Mouse (Mus musculus): ENCODE measurements around the gene Snx18. TPM values are rescaled to one million over a fixed set of nuclear protein-coding genes. Genes with fewer than 3 reads are reported as not detected.

Gene Snx18
- polyA plus RNA-seq (2015; fragmentation: Nextera tagmentation; extraction: Ambion mirVana) = 18.1 and 22.0 TPM in 2 replicates

DNA sequence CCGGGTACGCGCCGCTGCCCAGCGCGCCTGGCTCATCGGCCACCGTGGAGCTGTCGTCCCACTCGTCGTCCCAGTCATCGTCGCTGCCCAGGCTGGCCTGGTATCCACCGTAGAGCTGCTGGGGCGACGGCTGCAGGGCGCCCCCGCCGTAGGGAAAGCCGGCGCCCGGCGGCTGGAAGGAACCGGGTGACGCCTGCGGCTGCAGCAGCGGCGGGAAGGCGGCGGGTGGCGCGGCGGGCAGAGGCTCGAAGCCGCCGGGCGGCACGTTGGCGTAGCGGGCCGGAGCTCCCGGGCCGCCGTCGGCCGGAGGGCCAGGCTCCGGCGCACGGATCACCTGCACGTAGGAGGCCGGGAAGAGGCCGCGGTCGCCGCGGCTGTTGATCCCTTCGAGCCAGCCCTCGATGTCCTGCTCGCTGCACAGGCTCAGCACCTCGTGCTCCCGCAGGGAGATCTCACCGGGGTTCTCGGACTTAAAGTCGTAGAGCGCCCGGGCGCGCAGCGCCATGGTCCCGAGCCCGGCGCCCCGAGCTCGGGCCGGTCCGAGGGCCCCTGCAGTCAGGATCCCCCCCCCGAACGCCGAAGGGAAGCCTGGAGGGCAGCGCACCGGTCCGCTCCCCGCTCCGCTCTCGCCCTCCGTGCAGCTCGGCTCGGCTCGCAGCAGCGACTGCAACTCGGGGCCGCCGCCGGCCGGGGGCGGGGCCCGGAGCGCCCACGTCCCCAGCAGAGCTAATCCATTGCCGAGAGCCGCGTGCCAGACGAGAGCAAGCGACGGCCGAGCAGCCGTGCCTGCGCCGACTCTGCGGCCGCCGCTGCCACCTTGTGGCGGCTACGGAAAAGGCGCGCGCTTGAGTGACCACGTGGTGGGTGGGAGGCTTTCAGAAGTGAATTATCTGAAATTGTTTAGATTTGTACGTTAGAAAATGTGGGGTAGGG is at the start of gene Snx18:
Gene Snx18, minus strand, starts transcription at position 674 of the 933 bp plus-strand sequence.
- no peaks in the 10 kb centered on the region for H3K27me3 ChIP-seq (replicated peaks; ENCODE audit: insufficient read depth, low read length)
- ATAC-seq = peak; percentile 87
- DNase-seq (ENCODE audit: low spot score) = peak; percentile 97
- peak within 1 kb of the TSS; percentile 95 for H3K27ac ChIP-seq (ENCODE audit: low read length)
- 0 out of 2 replicates have a peak, but pooled peaks have one; percentile 39 for TF ChIP-seq EP300 (IDR thresholded peaks at IDR 0.05)
- peak; percentile 98 for TF ChIP-seq CTCF (IDR thresholded peaks at IDR 0.05)
- WGBS = 1% methylated on average over 97 of the region's 119 CpGs
- H3K9me3 ChIP-seq (ENCODE audit: low read length) = no peaks in the 10 kb centered on the region
- H3K4me3 ChIP-seq (ENCODE audit: low read depth, low read length) = peak within 1 kb of the TSS; percentile 77
- H3K36me3 ChIP-seq (ENCODE audit: insufficient read depth, low read length) = no peaks in the 10 kb centered on the region
- peak within 1 kb of the TSS; percentile 80 for H3K4me2 ChIP-seq (replicated peaks; ENCODE audit: low read depth, low read length)
- peaks cover 28% of the 10 kb centered on the region; the same call in 1 of the 2 replicates for H3K4me1 ChIP-seq (ENCODE audit: insufficient read depth, low read depth, low read length)
- peak within 1 kb of the TSS; percentile 71 for H3K9ac ChIP-seq (replicated peaks; ENCODE audit: low read depth)

DNA sequence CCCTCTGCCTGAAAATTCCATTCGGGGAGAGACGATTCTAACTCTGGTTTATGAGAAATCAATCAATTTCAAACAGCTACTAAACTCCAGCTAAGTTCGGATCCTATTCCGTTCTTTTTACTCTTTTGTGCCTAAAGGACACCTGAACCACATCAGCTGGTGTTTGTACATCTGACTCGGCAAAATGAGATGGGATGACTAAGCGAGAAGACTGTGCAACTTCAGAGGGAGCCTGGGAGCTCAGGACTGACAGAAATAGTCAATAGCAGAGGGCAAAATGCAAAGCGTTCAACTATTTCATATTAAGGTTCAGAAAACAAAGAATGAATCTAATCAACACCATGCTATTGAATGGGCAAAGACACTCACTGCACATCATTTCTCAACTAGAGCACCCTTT is 45.5 kb upstream of the Snx18 start:
- WGBS = 79% methylated on average over 7 of the region's 7 CpGs
- Histone ChIP-seq H3K27ac (ENCODE audit: low read length) (no peak overlapping the region), H3K4me1 (ENCODE audit: insufficient read depth, low read depth, low read length) (no peaks in the 10 kb centered on the region), H3K4me2 (replicated peaks; ENCODE audit: low read depth, low read length) (no peak overlapping the region), H3K27me3 (replicated peaks; ENCODE audit: insufficient read depth, low read length) (no peaks in the 10 kb centered on the region), H3K36me3 (ENCODE audit: insufficient read depth, low read length) (no peaks in the 10 kb centered on the region), H3K9ac (replicated peaks; ENCODE audit: low read depth) (no peak overlapping the region), H3K9me3 (ENCODE audit: low read length) (no peaks in the 10 kb centered on the region), H3K4me3 (ENCODE audit: low read depth, low read length) (no peak overlapping the region)
- no peak for ATAC-seq
- TF ChIP-seq EP300 (IDR thresholded peaks at IDR 0.05) (no peak), CTCF (IDR thresholded peaks at IDR 0.05) (no peak)
- no peak for DNase-seq (ENCODE audit: low spot score)

DNA sequence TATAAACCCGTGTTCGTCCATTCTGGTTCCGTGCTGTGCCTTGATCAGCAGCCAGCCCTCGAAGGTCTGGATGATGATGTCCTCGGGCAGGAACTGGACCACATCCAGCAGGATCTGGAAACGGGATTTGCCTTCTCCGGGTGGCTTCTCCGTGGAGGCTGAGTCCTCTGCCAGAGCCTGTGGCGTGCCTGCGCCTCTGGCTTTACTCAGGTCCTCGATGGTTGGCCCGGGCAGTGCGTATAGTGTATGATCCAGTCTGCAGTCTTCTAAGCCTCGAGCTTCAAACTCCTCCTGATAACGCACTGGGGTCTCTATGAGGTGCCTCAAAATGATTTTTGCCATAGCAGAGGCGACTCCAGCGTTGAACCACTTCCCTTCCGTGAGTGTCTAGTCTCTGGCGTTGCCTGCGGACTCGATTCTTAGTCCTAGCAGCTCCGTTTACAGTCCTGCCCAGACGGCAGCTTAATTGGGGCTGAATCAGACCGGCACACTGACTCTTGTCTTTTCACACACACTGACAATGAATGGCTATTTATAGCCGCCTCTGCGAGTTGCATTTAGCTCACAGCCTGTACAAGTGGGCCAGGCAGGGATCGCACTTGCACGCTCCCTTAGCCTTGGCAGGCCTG is 44.9 kb upstream of the Snx18 start, which contains the start of gene Hspb3:
Gene Hspb3, minus strand, starts transcription at position 526 of the 629 bp plus-strand sequence.
- ATAC-seq (no peak), DNase-seq (ENCODE audit: low spot score) (peak; percentile 7)
- Histone ChIP-seq H3K27ac (ENCODE audit: low read length) (no peak within 1 kb of the TSS), H3K4me1 (ENCODE audit: insufficient read depth, low read depth, low read length) (no peaks in the 10 kb centered on the region), H3K4me2 (replicated peaks; ENCODE audit: low read depth, low read length) (peak within 1 kb of the TSS; percentile 19; the same call in 1 of the 2 replicates), H3K9ac (replicated peaks; ENCODE audit: low read depth) (no peak within 1 kb of the TSS), H3K27me3 (replicated peaks; ENCODE audit: insufficient read depth, low read length) (no peaks in the 10 kb centered on the region), H3K4me3 (ENCODE audit: low read depth, low read length) (no peak within 1 kb of the TSS), H3K9me3 (ENCODE audit: low read length) (no peaks in the 10 kb centered on the region), H3K36me3 (ENCODE audit: insufficient read depth, low read length) (no peaks in the 10 kb centered on the region)
- TF ChIP-seq EP300 (IDR thresholded peaks at IDR 0.05) = no peak
- no peak for TF ChIP-seq CTCF (IDR thresholded peaks at IDR 0.05)
- WGBS = 52% methylated on average over 28 of the region's 28 CpGs

DNA sequence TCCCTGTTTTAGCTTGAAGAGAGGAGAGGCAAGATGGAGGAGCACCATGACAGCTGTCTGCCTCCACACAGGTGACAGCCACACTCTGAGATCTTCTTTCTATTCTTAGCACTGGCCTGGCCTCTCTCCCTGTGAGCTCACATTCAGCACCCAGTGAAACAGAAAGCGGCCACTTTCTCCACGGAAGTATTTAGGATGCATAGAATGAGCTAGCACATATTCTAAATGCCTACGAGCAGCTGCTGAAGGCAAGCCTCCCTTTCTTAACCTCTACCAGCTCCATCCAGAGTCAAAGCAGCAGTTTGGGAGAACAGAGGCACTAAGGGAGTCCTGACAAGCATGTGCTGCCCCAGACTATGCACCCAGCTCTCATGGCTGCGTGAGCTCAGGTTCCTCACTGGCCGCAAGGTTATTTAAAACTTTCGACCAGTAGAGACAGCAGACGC is 43.5 kb upstream of the Snx18 start:
- Histone ChIP-seq H3K27me3 (replicated peaks; ENCODE audit: insufficient read depth, low read length) (no peaks in the 10 kb centered on the region), H3K9me3 (ENCODE audit: low read length) (no peaks in the 10 kb centered on the region), H3K9ac (replicated peaks; ENCODE audit: low read depth) (no peak overlapping the region), H3K4me1 (ENCODE audit: insufficient read depth, low read depth, low read length) (no peaks in the 10 kb centered on the region), H3K4me3 (ENCODE audit: low read depth, low read length) (no peak overlapping the region), H3K4me2 (replicated peaks; ENCODE audit: low read depth, low read length) (no peak overlapping the region), H3K36me3 (ENCODE audit: insufficient read depth, low read length) (no peaks in the 10 kb centered on the region), H3K27ac (ENCODE audit: low read length) (no peak overlapping the region)
- no peak for DNase-seq (ENCODE audit: low spot score)
- WGBS = 64% methylated on average over 7 of the region's 7 CpGs
- no peak for ATAC-seq
- no peak for TF ChIP-seq CTCF (IDR thresholded peaks at IDR 0.05)
- TF ChIP-seq EP300 (IDR thresholded peaks at IDR 0.05) = no peak

DNA sequence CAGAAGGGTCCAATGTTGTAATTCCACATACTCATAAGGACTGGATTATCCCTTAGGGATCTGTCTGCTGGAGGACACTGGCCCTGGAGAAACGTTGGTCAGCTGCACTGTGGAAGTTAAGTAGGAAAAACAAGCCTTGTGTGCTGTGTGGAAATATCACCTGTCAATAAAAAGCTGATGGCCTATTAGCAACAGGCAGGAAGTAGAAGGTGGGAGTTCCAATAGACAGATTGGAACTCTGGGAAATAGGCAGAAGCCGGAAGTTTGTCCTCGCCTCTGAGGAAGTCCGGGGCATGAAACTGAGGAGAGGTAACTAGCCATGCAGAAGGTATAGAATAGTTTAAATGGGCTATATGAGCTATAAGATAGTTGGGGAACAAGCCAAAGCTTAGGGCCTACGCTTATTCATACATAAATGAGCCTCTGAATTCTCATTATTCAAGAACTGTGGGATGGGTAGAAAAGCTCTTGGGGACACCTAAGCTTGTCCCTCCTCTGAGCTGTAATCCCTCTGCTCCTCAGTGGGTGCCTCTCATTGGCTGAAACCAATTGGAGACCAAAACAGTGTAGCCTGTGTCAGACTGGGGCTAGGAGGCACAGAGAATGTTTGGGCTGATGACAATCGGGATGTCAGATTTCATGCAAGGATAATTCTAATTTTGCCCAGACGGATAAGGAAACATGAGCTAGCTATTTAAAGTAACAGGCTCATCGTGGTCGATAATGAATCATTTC is 42.4 kb upstream of the Snx18 start:
- no peak overlapping the region for H3K4me2 ChIP-seq (replicated peaks; ENCODE audit: low read depth, low read length)

More for the DNA sequence above, 42.4 kb upstream of the Snx18 start:
- H3K4me1 ChIP-seq (ENCODE audit: insufficient read depth, low read depth, low read length) = no peaks in the 10 kb centered on the region
- no peaks in the 10 kb centered on the region for H3K9me3 ChIP-seq (ENCODE audit: low read length)
- DNase-seq (ENCODE audit: low spot score) (no peak), ATAC-seq (no peak)
- H3K9ac ChIP-seq (replicated peaks; ENCODE audit: low read depth) = no peak overlapping the region
- no peak overlapping the region for H3K27ac ChIP-seq (ENCODE audit: low read length)
- no peak for TF ChIP-seq CTCF (IDR thresholded peaks at IDR 0.05)
- TF ChIP-seq EP300 (IDR thresholded peaks at IDR 0.05) = no peak
- H3K36me3 ChIP-seq (ENCODE audit: insufficient read depth, low read length) = no peaks in the 10 kb centered on the region
- no peak overlapping the region for H3K4me3 ChIP-seq (ENCODE audit: low read depth, low read length)
- H3K27me3 ChIP-seq (replicated peaks; ENCODE audit: insufficient read depth, low read length) = no peaks in the 10 kb centered on the region
- 87% methylated on average over 9 of the region's 9 CpGs for WGBS
